Mouse (Mus musculus) v-Abl transformed pro-B cells (cell line): ENCODE results near the gene Slc9a8.

Experiments used
- in situ Hi-C, 2 experiments: fragments of 400-800 bp; cut with MboI; formaldehyde crosslinking; loops; one replicate each; pipeline ENCODE4 v1.15.1; 2025; ENCODE audit not compliant: unreplicated experiment in 2 of 2

Gene Slc9a8

GRCm38 (mm10) chr2:167407296-167407929, 14.1 kb upstream of the Slc9a8 start:
- in situ Hi-C loops: no loop called here

GRCm38 (mm10) chr2:167414461-167414860, 7.1 kb upstream of the Slc9a8 start:
- in situ Hi-C loops: no loop called here

- in situ Hi-C loops: loop anchor here (5.0 kb wide), 5 partner anchors 69 to 194 kb away; partner anchors contain the start of gene B4galt5 (in 1 of the 2)
Measured at GRCm38 (mm10) chr2:167415970-167416563, 5.4 kb upstream of the Slc9a8 start.

GRCm38 (mm10) chr2:167417048-167417447, 4.5 kb upstream of the Slc9a8 start:
- in situ Hi-C loops: loop anchor here (5.0 kb wide), 5 partner anchors 70 to 195 kb away; partner anchors contain the start of gene B4galt5 (in 1 of the 2)

GRCm38 (mm10) chr2:167417694-167418093, 3.8 kb upstream of the Slc9a8 start:
- in situ Hi-C loops: loop anchor here (5.0 kb wide), 5 partner anchors 70 to 195 kb away; partner anchors contain the start of gene B4galt5 (in 1 of the 2)

GRCm38 (mm10) chr2:167419204-167419603, 2.3 kb upstream of the Slc9a8 start:
- in situ Hi-C loops: loop anchor here (5.0 kb wide), 5 partner anchors 72 to 197 kb away; partner anchors contain the start of gene B4galt5 (in 1 of the 2)

GRCm38 (mm10) chr2:167420811-167421241, 686 bp upstream of the Slc9a8 start:
- in situ Hi-C loops: loop anchor here (5.0 to 10.0 kb wide), 8 partner anchors 41 to 354 kb away; partner anchors contain the start of genes Rnf114 (in 2 of the 2) and Spata2 (in 2 of the 2)

- in situ Hi-C loops: loop anchor here (5.0 to 10.0 kb wide), 8 partner anchors 40 to 355 kb away; partner anchors contain the start of genes Rnf114 (in 2 of the 2) and Spata2 (in 2 of the 2)
Measured at GRCm38 (mm10) chr2:167422150-167422470, 598 bp downstream of the Slc9a8 start.

GRCm38 (mm10) chr2:167423031-167423611, 1.6 kb downstream of the Slc9a8 start:
- in situ Hi-C loops: loop anchor here (5.0 to 10.0 kb wide), 8 partner anchors 39 to 356 kb away; partner anchors contain the start of genes Rnf114 (in 2 of the 2) and Spata2 (in 2 of the 2)

GRCm38 (mm10) chr2:167424040-167424439, 2.5 kb downstream of the Slc9a8 start:
- in situ Hi-C loops: loop anchor here (5.0 to 10.0 kb wide), 8 partner anchors 38 to 357 kb away; partner anchors contain the start of genes Rnf114 (in 2 of the 2) and Spata2 (in 2 of the 2)

GRCm38 (mm10) chr2:167424516-167424915, 3.0 kb downstream of the Slc9a8 start:
- in situ Hi-C loops: loop anchor here (5.0 to 10.0 kb wide), 8 partner anchors 38 to 357 kb away; partner anchors contain the start of genes Rnf114 (in 2 of the 2) and Spata2 (in 2 of the 2)

GRCm38 (mm10) chr2:167425407-167425806, 3.9 kb downstream of the Slc9a8 start:
- in situ Hi-C loops: loop anchor here in 1 of 2 experiments (10.0 kb wide), 2 partner anchors 179 to 249 kb away; no protein-coding TSS in a partner anchor

- in situ Hi-C loops: loop anchor here in 1 of 2 experiments (10.0 kb wide), 2 partner anchors 175 to 245 kb away; no protein-coding TSS in a partner anchor
Measured at GRCm38 (mm10) chr2:167429596-167429995, 8.1 kb downstream of the Slc9a8 start.

GRCm38 (mm10) chr2:167430737-167431417, 9.4 kb downstream of the Slc9a8 start:
- in situ Hi-C loops: no loop called here

GRCm38 (mm10) chr2:167431418-167431776, 9.9 kb downstream of the Slc9a8 start:
- in situ Hi-C loops: no loop called here

- in situ Hi-C loops: no loop called here
Measured at GRCm38 (mm10) chr2:167434570-167434969, 13.1 kb downstream of the Slc9a8 start.

GRCm38 (mm10) chr2:167435631-167436030, 14.1 kb downstream of the Slc9a8 start:
- in situ Hi-C loops: no loop called here

- in situ Hi-C loops: no loop called here
Measured at GRCm38 (mm10) chr2:167436371-167436770, 14.9 kb downstream of the Slc9a8 start.

GRCm38 (mm10) chr2:167439422-167439821, 17.9 kb downstream of the Slc9a8 start:
- in situ Hi-C loops: no loop called here
